Mouse (Mus musculus) megakaryocyte, embryonic 14.5 days (primary cell): ENCODE measurements around the gene Cbx7.

Source experiments
- FLI1 ChIP-seq: IDR thresholded peaks from 2 replicates; pipeline ENCODE4 v1.6.1; 2012; ENCODE audit warnings: low read length, inconsistent platforms, mixed read lengths
- GATA1 ChIP-seq: IDR thresholded peaks from 3 replicates; pipeline ENCODE4 v1.6.1; 2012; ENCODE audit warnings: mixed read lengths, low read length, inconsistent platforms, borderline replicate concordance

GRCm38 (mm10) chr15:79873545-79873944 lies 97.4 kb downstream of the Cbx7 start:
- no peak for TF ChIP-seq GATA1
- TF ChIP-seq FLI1, result no peak
